ENCODE assay signal across 8 mouse cellular contexts in the genomic region with DNA sequence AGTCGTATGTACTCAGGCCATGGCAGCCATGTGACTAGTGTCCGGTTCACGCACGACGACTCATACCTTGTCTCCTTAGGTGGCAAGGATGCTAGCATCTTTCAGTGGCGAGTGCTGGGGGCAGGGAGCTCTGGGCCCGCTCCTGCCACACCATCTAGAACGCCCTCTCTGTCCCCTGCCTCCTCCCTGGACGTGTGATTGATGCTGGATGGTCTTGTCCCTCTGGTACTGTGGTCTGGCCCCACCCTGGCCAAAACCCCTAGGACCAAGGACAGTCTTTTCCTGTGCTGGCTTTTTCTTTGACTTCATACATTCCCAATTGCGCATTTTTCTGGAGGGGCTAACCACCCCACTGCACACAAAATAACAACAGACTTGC. TPM values are rescaled to one million over a fixed set of nuclear protein-coding genes. Genes with fewer than 3 reads are reported as not detected.
DNase-seq lines count a peak whose midpoint lies in the region; ATAC-seq and TF ChIP-seq lines count a peak whose summit lies in the region.

No protein-coding gene starts in this region.

- no peak for DNase-seq in liver, embryonic 11.5 days (ENCODE audit: low spot score)
- DNase-seq in liver, result no peak
- DNase-seq in midbrain, postnatal 0 days (ENCODE audit: low spot score), result no peak
- DNase-seq in testis, postnatal 10 days (ENCODE audit: low spot score), result no peak
- no peak for DNase-seq in gastrocnemius, postnatal 25 days
- no peak for DNase-seq in lung, postnatal 4 days

- TF ChIP-seq CTCF in midbrain, postnatal 0 days (IDR thresholded peaks at IDR 0.05), result no peak

- peak overlapping the region; percentile 99 for H3K27ac ChIP-seq in liver, embryonic 11.5 days (ENCODE audit: low read depth, low read length)
- peak overlapping the region; percentile 98 for H3K27ac ChIP-seq in embryonic facial prominence, embryonic 12.5 days
- peak overlapping the region; percentile 90 for H3K27ac ChIP-seq in hindbrain, embryonic 15.5 days (replicated peaks)
- no peak overlapping the region for H3K27ac ChIP-seq in midbrain, postnatal 0 days (ENCODE audit: low read depth, low read length)

- peaks cover 29% of the 10 kb centered on the region for H3K36me3 ChIP-seq in liver, embryonic 11.5 days (ENCODE audit: control insufficient read depth, insufficient read depth, low read length)
- peaks cover 51% of the 10 kb centered on the region for H3K36me3 ChIP-seq in embryonic facial prominence, embryonic 12.5 days
- H3K36me3 ChIP-seq in hindbrain, embryonic 15.5 days, result peaks cover 13% of the 10 kb centered on the region
- H3K36me3 ChIP-seq in midbrain, postnatal 0 days (ENCODE audit: insufficient read depth, low read length), result peaks cover 9% of the 10 kb centered on the region

- peak; percentile 4; the same call in 1 of the 2 replicates for ATAC-seq in liver, embryonic 11.5 days (replicated peaks; ENCODE audit: low FRiP score)
- peak; percentile 49 for ATAC-seq in embryonic facial prominence, embryonic 12.5 days (ENCODE audit: insufficient number of reproducible peaks, insufficient read depth, low FRiP score, low TSS enrichment)
- peak; percentile 24; the same call in 1 of the 2 replicates for ATAC-seq in hindbrain, embryonic 15.5 days (ENCODE audit: low FRiP score, low read depth)
- peak; percentile 3; the same call in 1 of the 2 replicates for ATAC-seq in midbrain, postnatal 0 days (ENCODE audit: low FRiP score)

- H3K27me3 ChIP-seq in liver, embryonic 11.5 days (replicated peaks; ENCODE audit: control insufficient read depth, insufficient read depth, low read length), result no peaks in the 10 kb centered on the region
- no peaks in the 10 kb centered on the region for H3K27me3 ChIP-seq in embryonic facial prominence, embryonic 12.5 days
- no peaks in the 10 kb centered on the region for H3K27me3 ChIP-seq in hindbrain, embryonic 15.5 days
- H3K27me3 ChIP-seq in midbrain, postnatal 0 days (ENCODE audit: insufficient read depth, low read length), result no peaks in the 10 kb centered on the region

- H3K4me1 ChIP-seq in liver, embryonic 11.5 days (replicated peaks; ENCODE audit: control insufficient read depth, insufficient read depth, low read length), result peaks cover 41% of the 10 kb centered on the region
- peaks cover 30% of the 10 kb centered on the region for H3K4me1 ChIP-seq in embryonic facial prominence, embryonic 12.5 days
- H3K4me1 ChIP-seq in hindbrain, embryonic 15.5 days (replicated peaks), result peaks cover 37% of the 10 kb centered on the region
- H3K4me1 ChIP-seq in midbrain, postnatal 0 days (ENCODE audit: insufficient read depth, low read length), result no peaks in the 10 kb centered on the region; the same call in 1 of the 2 replicates

- peak overlapping the region; percentile 90 for H3K4me3 ChIP-seq in liver, embryonic 11.5 days (ENCODE audit: low read depth, low read length)
- H3K4me3 ChIP-seq in embryonic facial prominence, embryonic 12.5 days, result peak overlapping the region; percentile 72
- H3K4me3 ChIP-seq in hindbrain, embryonic 15.5 days, result peak overlapping the region; percentile 92
- H3K4me3 ChIP-seq in midbrain, postnatal 0 days (ENCODE audit: low read depth, low read length), result peak overlapping the region; percentile 71

- peak overlapping the region; percentile 99 for H3K9ac ChIP-seq in liver, embryonic 11.5 days (ENCODE audit: low read depth, low read length)
- H3K9ac ChIP-seq in embryonic facial prominence, embryonic 12.5 days, result peak overlapping the region; percentile 97
- peak overlapping the region; percentile 94 for H3K9ac ChIP-seq in hindbrain, embryonic 15.5 days
- peak overlapping the region; percentile 55 for H3K9ac ChIP-seq in midbrain, postnatal 0 days (replicated peaks; ENCODE audit: low read length, poor library complexity, severe bottlenecking)

- H3K4me2 ChIP-seq in liver, embryonic 11.5 days, result peak overlapping the region; percentile 75
- peak overlapping the region; percentile 72 for H3K4me2 ChIP-seq in embryonic facial prominence, embryonic 12.5 days (replicated peaks)
- H3K4me2 ChIP-seq in hindbrain, embryonic 15.5 days, result peak overlapping the region; percentile 66
- peak overlapping the region; percentile 63 for H3K4me2 ChIP-seq in midbrain, postnatal 0 days (ENCODE audit: low read depth, low read length, poor library complexity, severe bottlenecking)

- WGBS in liver, embryonic 11.5 days, result 51% methylated on average over 10 of the region's 10 CpGs
- WGBS in embryonic facial prominence, embryonic 12.5 days, result 34% methylated on average over 10 of the region's 10 CpGs
- 29% methylated on average over 10 of the region's 10 CpGs for WGBS in hindbrain, embryonic 15.5 days
- 38% methylated on average over 10 of the region's 10 CpGs for WGBS in midbrain, postnatal 0 days

- no peaks in the 10 kb centered on the region for H3K9me3 ChIP-seq in liver, embryonic 11.5 days (ENCODE audit: control insufficient read depth, low read length)
- H3K9me3 ChIP-seq in embryonic facial prominence, embryonic 12.5 days, result no peaks in the 10 kb centered on the region
- H3K9me3 ChIP-seq in hindbrain, embryonic 15.5 days, result no peaks in the 10 kb centered on the region
- no peaks in the 10 kb centered on the region for H3K9me3 ChIP-seq in midbrain, postnatal 0 days (ENCODE audit: low read length)

RNA-seq across cellular contexts. Expression of a gene that starts 0.6 kb away (rescaled TPM):
- polyA plus RNA-seq in liver, embryonic 11.5 days (2014; fragmentation: Nextera tagmentation; extraction: Ambion mirVana), result 75.6 and 81.1 TPM in 2 replicates
- 202 and 211 TPM in 2 replicates for polyA plus RNA-seq in embryonic facial prominence, embryonic 12.5 days (2016; fragmentation: Nextera tagmentation; extraction: Ambion mirVana)
- polyA plus RNA-seq in hindbrain, embryonic 15.5 days (2015; fragmentation: Nextera tagmentation; extraction: Ambion mirVana), result 103 and 109 TPM in 2 replicates
- 64.3 and 65.6 TPM in 2 replicates for total RNA-seq in midbrain, postnatal 0 days (2014; rRNA removed)
- 73.6 and 77.9 TPM in 2 replicates for polyA plus RNA-seq in midbrain, postnatal 0 days (2015; fragmentation: Nextera tagmentation; extraction: Ambion mirVana)
- total RNA-seq in gastrocnemius, postnatal 25 days (2021), result 10 to 100 TPM; 19.5 to 21.9 TPM

RNA-seq across cellular contexts. Expression of a gene that starts 11.8 kb away (rescaled TPM):
- 22.6 and 26.1 TPM in 2 replicates for polyA plus RNA-seq in liver, embryonic 11.5 days (2014; fragmentation: Nextera tagmentation; extraction: Ambion mirVana)
- 29.0 and 29.7 TPM in 2 replicates for polyA plus RNA-seq in embryonic facial prominence, embryonic 12.5 days (2016; fragmentation: Nextera tagmentation; extraction: Ambion mirVana)
- polyA plus RNA-seq in hindbrain, embryonic 15.5 days (2015; fragmentation: Nextera tagmentation; extraction: Ambion mirVana), result 9.9 and 12.8 TPM in 2 replicates
- total RNA-seq in midbrain, postnatal 0 days (2014; rRNA removed), result 6.3 and 9.3 TPM in 2 replicates
- 8.7 and 9.0 TPM in 2 replicates for polyA plus RNA-seq in midbrain, postnatal 0 days (2015; fragmentation: Nextera tagmentation; extraction: Ambion mirVana)
- total RNA-seq in gastrocnemius, postnatal 25 days (2021), result 1 to 10 TPM; 6.0 to 7.2 TPM

RNA-seq across cellular contexts. Expression of a gene that starts 12.0 kb away (rescaled TPM):
- polyA plus RNA-seq in liver, embryonic 11.5 days (2014; fragmentation: Nextera tagmentation; extraction: Ambion mirVana), result 2.4 and 3.9 TPM in 2 replicates
- 2.7 and 3.0 TPM in 2 replicates for polyA plus RNA-seq in embryonic facial prominence, embryonic 12.5 days (2016; fragmentation: Nextera tagmentation; extraction: Ambion mirVana)
- polyA plus RNA-seq in hindbrain, embryonic 15.5 days (2015; fragmentation: Nextera tagmentation; extraction: Ambion mirVana), result 2.7 and 3.1 TPM in 2 replicates
- 3.0 and 6.3 TPM in 2 replicates for total RNA-seq in midbrain, postnatal 0 days (2014; rRNA removed)
- 2.7 and 3.5 TPM in 2 replicates for polyA plus RNA-seq in midbrain, postnatal 0 days (2015; fragmentation: Nextera tagmentation; extraction: Ambion mirVana)
- 10 to 100 TPM in 1 of 2 experiments, 1 to 10 TPM in 1; 6.7 to 18.4 TPM for total RNA-seq in gastrocnemius, postnatal 25 days (2021)

RNA-seq across cellular contexts. Expression of a gene that starts 12.5 kb away (rescaled TPM):
- polyA plus RNA-seq in liver, embryonic 11.5 days (2014; fragmentation: Nextera tagmentation; extraction: Ambion mirVana), result 42.4 and 43.2 TPM in 2 replicates
- 35.6 and 38.1 TPM in 2 replicates for polyA plus RNA-seq in embryonic facial prominence, embryonic 12.5 days (2016; fragmentation: Nextera tagmentation; extraction: Ambion mirVana)
- polyA plus RNA-seq in hindbrain, embryonic 15.5 days (2015; fragmentation: Nextera tagmentation; extraction: Ambion mirVana), result 24.9 and 25.4 TPM in 2 replicates
- 18.1 and 19.0 TPM in 2 replicates for total RNA-seq in midbrain, postnatal 0 days (2014; rRNA removed)
- polyA plus RNA-seq in midbrain, postnatal 0 days (2015; fragmentation: Nextera tagmentation; extraction: Ambion mirVana), result 15.1 and 18.4 TPM in 2 replicates
- total RNA-seq in gastrocnemius, postnatal 25 days (2021), result 1 to 10 TPM; 5.7 to 7.2 TPM

RNA-seq across cellular contexts. Expression of a gene that starts 21.0 kb away (rescaled TPM):
- 32.3 and 34.8 TPM in 2 replicates for polyA plus RNA-seq in liver, embryonic 11.5 days (2014; fragmentation: Nextera tagmentation; extraction: Ambion mirVana)
- 54.6 and 58.5 TPM in 2 replicates for polyA plus RNA-seq in embryonic facial prominence, embryonic 12.5 days (2016; fragmentation: Nextera tagmentation; extraction: Ambion mirVana)
- polyA plus RNA-seq in hindbrain, embryonic 15.5 days (2015; fragmentation: Nextera tagmentation; extraction: Ambion mirVana), result 94.3 and 98.1 TPM in 2 replicates
- total RNA-seq in midbrain, postnatal 0 days (2014; rRNA removed), result 111 TPM in 2 replicates
- 95.5 and 99.7 TPM in 2 replicates for polyA plus RNA-seq in midbrain, postnatal 0 days (2015; fragmentation: Nextera tagmentation; extraction: Ambion mirVana)
- total RNA-seq in gastrocnemius, postnatal 25 days (2021), result 10 to 100 TPM; 27.2 to 28.3 TPM
